Mouse (Mus musculus) left cerebral cortex, adult 2 months (tissue): ENCODE data around the gene Slc16a10. TPM values are rescaled to one million over a fixed set of nuclear protein-coding genes. Genes with fewer than 3 reads are reported as not detected.
A peak's percentile ranks its signal among the peaks of the same experiment; 100 is the strongest.
"Not testable (repeated sequence)": the region's sequence is repeated elsewhere in the genome, so short reads cannot be mapped to it uniquely, and the experiment has no call there.

Source experiments
- DNase-seq, 2 experiments: peaks; one replicate each; pipeline ENCODE4 v3.0.0; 2021 to 2022; ENCODE audit warnings: low spot score in 2 of 2, mixed read lengths in 1 of 2; ENCODE audit errors: extremely low spot score in 1 of 2
- H3K27ac ChIP-seq: fragments of 200-600 bp; 2 replicates; pipeline ENCODE4 v1.8.1; 2022
- H3K4me3 ChIP-seq: fragments of 200-600 bp; 2 replicates; pipeline ENCODE4 v1.8.1; 2022
- CTCF ChIP-seq: fragments of 200-600 bp; IDR thresholded peaks from 2 replicates; pipeline ENCODE4 v1.8.1; 2022; ENCODE audit warnings: antibody characterized with exemption, mild to moderate bottlenecking, moderate library complexity
- intact Hi-C: fragments of 180-260 bp; cut with DNase I; formaldehyde crosslinking; loops from one replicate; pipeline ENCODE4 v1.15.1; 2025
- total RNA-seq, 2 experiments: library from RNA; stranded (reverse); gene quantifications; 2 replicates each; pipeline ENCODE4 v1.2.3; 2021

Slc16a10 gene
- total RNA-seq, 2 experiments from 2014 or later, result 2.4 to 4.1 TPM

DNA sequence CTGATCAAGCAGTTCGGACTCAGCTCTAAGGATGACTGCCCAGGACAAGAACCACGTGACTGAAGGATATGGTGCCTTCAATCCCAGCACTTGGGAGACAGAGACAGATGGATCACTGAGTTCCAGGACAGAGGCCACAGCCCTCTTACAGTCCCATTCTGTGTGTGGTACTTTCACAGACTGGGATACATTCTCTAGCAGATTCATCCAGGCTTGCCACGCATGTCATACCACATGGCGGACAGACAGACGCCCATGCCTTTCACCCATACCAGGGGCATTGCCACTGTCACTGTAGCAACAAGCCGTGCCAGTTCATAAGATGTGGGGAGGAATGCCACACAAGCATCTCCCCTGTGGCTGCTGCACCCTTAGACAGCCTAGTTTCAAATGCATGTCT, 111.3 kb downstream of the Slc16a10 start:
- H3K4me3 ChIP-seq, result no peak overlapping the region
- no peak for DNase-seq
- intact Hi-C loops, result no loop called here
- H3K27ac ChIP-seq, result no peak overlapping the region
- TF ChIP-seq CTCF, result no peak

DNA sequence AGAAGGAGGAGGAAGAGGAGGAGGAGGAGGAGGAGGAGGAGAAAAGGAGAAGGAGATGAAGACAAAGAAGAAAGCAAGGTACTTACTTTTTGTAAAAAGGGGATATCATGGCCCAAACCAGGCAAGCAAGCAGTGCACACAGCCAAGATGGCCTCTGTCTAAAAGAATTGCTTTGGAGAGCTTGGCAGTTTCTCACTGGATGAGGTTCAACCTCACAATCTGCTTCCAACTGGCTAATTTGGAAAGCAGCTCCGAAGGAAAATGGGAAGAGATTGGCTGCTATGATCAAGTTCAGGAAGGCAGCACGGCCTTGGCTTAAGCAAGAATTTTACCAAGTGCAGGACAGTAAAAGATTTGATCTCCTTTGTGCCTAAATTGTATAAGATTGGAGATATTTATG, 112.4 kb downstream of the Slc16a10 start:
- no peak for DNase-seq
- no peak for TF ChIP-seq CTCF
- intact Hi-C loops, result loop anchor here (5.0 kb wide), 2 partner anchors 72 to 132 kb away; partner anchors contain the start of gene Mfsd4b4

DNA sequence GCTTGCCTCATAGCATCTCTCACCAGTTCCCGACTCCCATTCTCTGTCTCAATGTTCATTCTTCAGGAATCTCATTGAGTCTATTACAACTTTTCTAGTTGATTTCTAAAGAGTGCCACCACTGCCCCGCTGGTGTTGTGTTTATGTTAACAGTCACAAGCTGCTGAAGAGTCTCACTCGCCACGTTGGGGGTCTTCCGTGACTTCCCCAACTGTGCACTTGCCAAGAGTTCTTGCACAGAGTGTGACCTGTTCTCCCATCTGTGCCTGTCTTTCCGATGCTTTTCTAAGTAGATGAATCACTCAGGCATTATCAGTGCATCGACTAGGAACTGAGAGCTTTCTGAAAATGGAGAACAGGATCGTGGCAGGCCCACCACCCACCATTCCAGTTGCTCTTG, 114.0 kb downstream of the Slc16a10 start:
- no peak for DNase-seq
- no peak for TF ChIP-seq CTCF
- H3K4me3 ChIP-seq, result no peak overlapping the region
- H3K27ac ChIP-seq, result no peak overlapping the region
- intact Hi-C loops, result loop anchor here (5.0 kb wide), 2 partner anchors 71 to 131 kb away; partner anchors contain the start of gene Mfsd4b4

More for the DNA sequence above, 112.4 kb downstream of the Slc16a10 start:
- H3K27ac ChIP-seq, result no peak overlapping the region
- H3K4me3 ChIP-seq, result no peak overlapping the region

- intact Hi-C loops, result loop anchor here (5.0 kb wide), 2 partner anchors 69 to 129 kb away; partner anchors contain the start of gene Mfsd4b4
- no peak overlapping the region for H3K4me3 ChIP-seq
- TF ChIP-seq CTCF, result no peak
Observed at GRCm38 (mm10) chr10:40026546-40026945, 115.5 kb downstream of the Slc16a10 start.

DNA sequence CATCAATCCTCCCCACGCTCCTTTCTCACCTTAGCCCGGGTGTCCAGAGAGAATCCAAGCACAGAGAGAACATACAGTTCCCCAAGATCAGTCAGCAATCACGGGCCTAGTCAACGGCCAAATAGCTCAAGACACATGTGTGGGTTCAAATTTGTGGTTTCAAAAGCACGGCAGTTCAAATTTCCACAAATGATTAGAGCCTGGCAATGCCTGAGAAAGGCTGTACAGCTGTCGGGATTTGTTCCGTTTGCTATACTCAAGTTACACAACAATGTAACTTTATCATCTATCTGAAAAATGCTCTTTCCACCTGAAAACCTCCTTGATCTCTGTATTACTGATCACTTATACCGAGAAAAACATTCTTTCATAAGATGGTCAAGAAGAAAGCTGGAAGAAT, 116.5 kb downstream of the Slc16a10 start:
- DNase-seq, result no peak
- Histone ChIP-seq H3K27ac (peak overlapping the region; percentile 96), H3K4me3 (peak overlapping the region; percentile 71)
- TF ChIP-seq CTCF, result no peak
- intact Hi-C loops, result loop anchor here (5.0 kb wide), 2 partner anchors 68 to 128 kb away; partner anchors contain the start of gene Mfsd4b4

More at GRCm38 (mm10) chr10:40026546-40026945, 115.5 kb downstream of the Slc16a10 start:
- no peak for DNase-seq
- H3K27ac ChIP-seq, result no peak overlapping the region

- TF ChIP-seq CTCF, result peak; percentile 21
- peak; percentile 85 to 86 for DNase-seq
- Histone ChIP-seq H3K4me3 (peak within 1 kb of the TSS; percentile 71), H3K27ac (peak within 1 kb of the TSS; percentile 96)
- intact Hi-C loops, result loop anchor here (5.0 kb wide), 2 partner anchors 67 to 127 kb away; partner anchors contain the start of gene Mfsd4b4
Observed at GRCm38 (mm10) chr10:40024554-40025428, 117.3 kb downstream of the Slc16a10 start, which contains the start of gene Mfsd4b1. Gene Mfsd4b1 (minus strand): TSS chr10:40025268.

- DNase-seq, result no peak
- Histone ChIP-seq H3K27ac (no peak overlapping the region), H3K4me3 (no peak overlapping the region)
- intact Hi-C loops, result no loop called here
- TF ChIP-seq CTCF, result no peak
Observed at GRCm38 (mm10) chr10:40020401-40020800, 121.7 kb downstream of the Slc16a10 start.

DNA sequence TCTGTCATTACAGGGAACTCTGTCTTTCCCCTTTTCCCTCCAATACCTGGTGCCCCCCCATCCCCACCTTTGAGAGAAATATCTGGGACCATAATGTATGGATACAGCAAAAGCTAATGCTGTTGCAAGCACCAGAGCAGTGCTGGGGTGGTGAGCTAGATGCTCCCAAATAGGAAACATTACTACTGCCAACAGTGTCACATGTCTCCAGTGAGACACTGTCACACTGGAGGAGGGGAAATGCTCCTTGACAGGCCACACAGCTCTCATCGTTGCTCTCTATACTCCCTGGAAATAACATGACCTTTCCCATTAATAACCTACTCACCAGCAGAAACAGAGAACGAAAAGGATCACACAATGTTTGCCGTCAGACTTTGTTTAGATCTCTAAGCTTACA, 122.6 kb downstream of the Slc16a10 start:
- intact Hi-C loops, result no loop called here
- no peak overlapping the region for H3K4me3 ChIP-seq
- TF ChIP-seq CTCF, result no peak
- no peak for DNase-seq
- no peak overlapping the region for H3K27ac ChIP-seq

DNA sequence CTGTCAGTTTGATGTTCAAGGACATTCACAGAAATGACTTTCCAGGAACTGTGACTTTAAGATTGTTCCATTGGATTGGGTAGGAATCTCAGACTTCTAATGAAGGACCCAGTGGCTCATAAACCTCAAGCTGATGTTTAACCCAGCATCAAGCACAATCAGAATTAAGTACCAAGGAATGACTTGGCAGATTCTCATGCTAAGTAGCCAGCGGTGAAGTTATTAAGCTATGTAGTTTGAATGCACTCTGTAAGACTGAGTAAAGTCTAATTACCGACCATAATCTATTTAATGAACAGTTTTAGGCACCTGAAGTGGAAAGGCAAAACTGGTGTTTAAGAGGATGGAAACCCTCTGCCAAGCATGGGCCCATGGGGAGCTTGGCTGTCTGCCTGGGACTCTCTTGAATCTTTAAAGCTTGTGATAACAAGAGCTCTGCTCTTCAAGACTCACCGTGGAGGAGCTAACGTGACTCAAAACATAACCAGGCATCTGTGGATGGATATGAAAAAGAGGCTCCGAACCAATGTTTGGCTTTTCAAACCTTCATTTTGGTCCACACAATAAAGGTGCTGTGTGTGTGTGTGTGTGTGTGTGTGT, 123.7 kb downstream of the Slc16a10 start:
- TF ChIP-seq CTCF, result no peak
- intact Hi-C loops, result no loop called here
- no peak overlapping the region for H3K4me3 ChIP-seq

GRCm38 (mm10) chr10:40009591-40009990, 132.5 kb downstream of the Slc16a10 start:
- Histone ChIP-seq H3K4me3 (no peak overlapping the region), H3K27ac (no peak overlapping the region)
- DNase-seq, result no peak
- no peak for TF ChIP-seq CTCF
- intact Hi-C loops, result no loop called here

More for the DNA sequence above, 123.7 kb downstream of the Slc16a10 start:
- no peak for DNase-seq
- no peak overlapping the region for H3K27ac ChIP-seq

DNA sequence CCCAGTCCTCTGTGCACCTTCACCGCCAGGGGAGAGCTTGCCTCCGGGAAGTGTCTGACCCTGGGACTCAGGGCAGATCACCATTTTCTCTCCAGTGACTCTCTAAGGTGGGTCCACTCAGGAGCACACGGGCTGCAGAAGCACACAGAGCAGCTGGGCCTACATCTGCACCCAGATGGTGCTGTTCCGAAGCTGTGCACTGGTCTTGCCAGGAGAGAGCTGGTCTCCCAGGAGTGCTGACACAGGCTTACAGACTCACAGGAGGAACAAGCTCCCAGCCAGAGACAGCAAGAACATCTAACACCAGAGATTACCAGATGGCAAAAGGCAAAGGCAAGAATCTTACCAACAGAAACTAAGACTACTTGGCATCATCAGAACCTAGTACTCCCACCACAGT, 133.2 kb downstream of the Slc16a10 start:
- DNase-seq, H3K4me3 ChIP-seq, intact Hi-C loops, H3K27ac ChIP-seq: not testable (repeated sequence)

DNA sequence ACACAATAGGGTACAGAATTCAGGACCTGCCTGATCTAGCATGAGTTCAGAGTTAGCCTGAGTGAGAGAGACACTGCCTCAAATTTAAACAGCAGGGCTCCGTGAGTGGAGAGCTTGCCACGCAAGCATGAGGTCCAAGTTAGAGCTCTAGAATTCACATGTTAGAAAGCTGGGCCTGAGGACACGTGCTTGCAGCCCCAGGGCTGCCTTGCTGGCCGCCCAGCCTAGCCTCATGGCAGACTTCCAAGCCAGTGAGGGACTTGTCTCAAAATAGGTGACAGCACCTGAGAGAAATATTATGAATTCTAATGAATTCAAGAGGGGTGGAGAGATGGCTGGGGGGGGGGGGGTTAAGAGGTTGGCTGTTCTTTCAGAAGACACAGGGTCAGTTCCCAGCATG, 134.1 kb downstream of the Slc16a10 start:
- DNase-seq, result no peak
- TF ChIP-seq CTCF, result no peak
- H3K4me3 ChIP-seq, result no peak overlapping the region
- intact Hi-C loops, result no loop called here
- no peak overlapping the region for H3K27ac ChIP-seq
